Mouse (Mus musculus) bone marrow, adult 2 months (tissue): ENCODE results near the gene Olfr643.

Source experiments
- CTCF ChIP-seq: fragments of 200-500 bp; IDR thresholded peaks from 2 replicates; pipeline ENCODE4 v1.5.1; 2011; ENCODE audit warnings: low read length, control low read depth; ENCODE audit not compliant: control insufficient read depth, insufficient read depth
- POLR2A ChIP-seq: fragments of 200-500 bp; IDR thresholded peaks from 2 replicates; pipeline ENCODE4 v1.6.1; 2011; ENCODE audit warnings: low read depth, mild to moderate bottlenecking, control low read depth, low read length, borderline replicate concordance; ENCODE audit not compliant: control insufficient read depth

GRCm38 (mm10) chr7:104175085-104175484, 37.9 kb upstream of the Olfr643 start:
- TF ChIP-seq POLR2A (no peak), CTCF (no peak)
